In the genomic region with DNA sequence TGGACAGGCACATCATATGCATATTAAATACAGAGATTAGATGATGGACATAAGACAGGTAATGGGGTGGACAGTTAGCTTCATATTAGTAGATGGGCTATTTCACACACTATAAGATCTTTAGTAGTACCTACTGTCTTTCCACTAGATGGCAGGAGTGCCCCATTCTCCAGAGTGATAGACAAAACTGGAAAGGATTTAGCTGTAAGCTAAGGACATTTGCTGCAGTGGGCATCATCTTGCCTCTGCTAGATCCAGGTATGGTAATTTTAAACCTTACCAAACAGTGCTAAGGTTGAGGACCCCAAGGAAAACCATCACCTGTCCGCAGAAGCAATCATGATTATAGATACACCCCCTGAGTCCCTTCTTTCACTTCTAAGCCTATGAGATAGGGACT, we compare ENCODE assay signal across 9 mouse cellular contexts. TPM values are rescaled to one million over a fixed set of nuclear protein-coding genes. Genes with fewer than 3 reads are reported as not detected.
A peak's percentile ranks its signal among the peaks of the same experiment; 100 is the strongest.
DNase-seq lines count a peak whose midpoint lies in the region; ATAC-seq and TF ChIP-seq lines count a peak whose summit lies in the region.
"Had no signal": no experiment of that assay in that cellular context is flagged by ENCODE, and none has a peak within 500 bp of the region (broad histone marks: within the 10 kb centered on the region; RNA-seq: fewer than 3 reads in every experiment).

No protein-coding gene starts in this region.

- intact Hi-C loops in gastrocnemius, adult 2 months (cut with DNase I), result loop anchor here (10.0 kb wide), 1 partner anchor 196 kb away; no protein-coding TSS in a partner anchor
- intact Hi-C loops in gastrocnemius, postnatal 36 days (cut with DNase I), result loop anchor here (5.0 kb wide), 1 partner anchor 219 kb away; no protein-coding TSS in a partner anchor

- no peak for TF ChIP-seq EP300 in stomach, postnatal 0 days (optimal IDR thresholded peaks at IDR 0.05)

- H3K9ac ChIP-seq in stomach, postnatal 0 days (ENCODE audit: low read length), result no peak overlapping the region
- H3K9ac ChIP-seq: heart, embryonic 15.5 days had no signal

- DNase-seq in gastrocnemius, adult 2 months, result no peak
- no peak for DNase-seq in gastrocnemius, postnatal 36 days
- peak; percentile 11 for DNase-seq in thymus, postnatal 4 days
- DNase-seq in thymus, adult 18-20 months, result no peak
- peak; percentile 29 for DNase-seq in forelimb bud, embryonic 11.5 days (ENCODE audit: low read depth, low spot score)
- peak; percentile 50 for DNase-seq in lung, postnatal 10 days
- DNase-seq in stomach, postnatal 0 days (ENCODE audit: low spot score), result peak; percentile 30

- ATAC-seq in stomach, postnatal 0 days (ENCODE audit: low FRiP score, low TSS enrichment), result no peak
- ATAC-seq in megakaryocyte-erythroid progenitor cell, adult 5-6 weeks (replicated peaks; ENCODE audit: low FRiP score, low TSS enrichment, poor library complexity, severe bottlenecking), result no peak

- WGBS in stomach, postnatal 0 days, result 80% methylated on average over 1 of the region's 1 CpGs

- no peak overlapping the region for H3K27ac ChIP-seq in gastrocnemius, adult 2 months
- H3K27ac ChIP-seq in stomach, postnatal 0 days (replicated peaks), result no peak overlapping the region
- H3K27ac ChIP-seq: heart, embryonic 15.5 days had no signal

- H3K27me3 ChIP-seq in stomach, postnatal 0 days (ENCODE audit: control insufficient read depth, insufficient read depth, low read length), result no peaks in the 10 kb centered on the region
- H3K27me3 ChIP-seq: heart, embryonic 15.5 days had no signal

- peak; percentile 57 for TF ChIP-seq CTCF in gastrocnemius, adult 2 months (IDR thresholded peaks at IDR 0.05)
- TF ChIP-seq CTCF in stomach, postnatal 0 days (IDR thresholded peaks at IDR 0.05; ENCODE audit: low read depth), result peak; percentile 76

- no peaks in the 10 kb centered on the region for H3K4me1 ChIP-seq in stomach, postnatal 0 days (replicated peaks; ENCODE audit: control insufficient read depth, insufficient read depth)
- H3K4me1 ChIP-seq: heart, embryonic 15.5 days had no signal

- H3K36me3 ChIP-seq in stomach, postnatal 0 days (ENCODE audit: control insufficient read depth, insufficient read depth, low read length), result no peaks in the 10 kb centered on the region
- H3K36me3 ChIP-seq: heart, embryonic 15.5 days had no signal

- no peak overlapping the region for H3K4me3 ChIP-seq in gastrocnemius, adult 2 months
- H3K4me3 ChIP-seq in stomach, postnatal 0 days (ENCODE audit: low read depth, low read length), result no peak overlapping the region
- H3K4me3 ChIP-seq: heart, embryonic 15.5 days had no signal

- H3K9me3 ChIP-seq in stomach, postnatal 0 days (ENCODE audit: control insufficient read depth, low read length), result no peaks in the 10 kb centered on the region
- H3K9me3 ChIP-seq: heart, embryonic 15.5 days had no signal

- H3K4me2 ChIP-seq in stomach, postnatal 0 days (replicated peaks; ENCODE audit: low read depth), result no peak overlapping the region
- H3K4me2 ChIP-seq: heart, embryonic 15.5 days had no signal

RNA-seq across cellular contexts. Expression of a gene that starts 55.3 kb away (rescaled TPM):
- not detected for total RNA-seq in gastrocnemius, adult 2 months (2021)
- total RNA-seq in gastrocnemius, postnatal 36 days (2021), result not detected
- polyA plus RNA-seq in stomach, postnatal 0 days (2015; fragmentation: Nextera tagmentation; extraction: Ambion mirVana), result not detected in 2 replicates
- total RNA-seq in megakaryocyte-erythroid progenitor cell, adult 5-6 weeks (2014; fragmentation: Nextera tagmentation), result not detected in 2 replicates
- not detected in 2 replicates for total RNA-seq in megakaryocyte-erythroid progenitor cell, adult 5-6 weeks (2017)
- polyA plus RNA-seq: heart, embryonic 15.5 days had no signal

Comparison
In these comparisons a context has a peak if more than half of its experiments do, and no peak if none do; other contexts are left out.
1. DNase-seq: peak in thymus, postnatal 4 days (single experiment), forelimb bud, embryonic 11.5 days (single experiment), lung, postnatal 10 days (single experiment) and stomach, postnatal 0 days (single experiment); none in gastrocnemius, adult 2 months (single experiment), gastrocnemius, postnatal 36 days (0 of 2) and thymus, adult 18-20 months (0 of 2).